Mouse (Mus musculus): Measurements from ENCODE around the gene Mtmr3.
A peak's percentile ranks its signal among the peaks of the same experiment; 100 is the strongest.

Gene Mtmr3

DNA sequence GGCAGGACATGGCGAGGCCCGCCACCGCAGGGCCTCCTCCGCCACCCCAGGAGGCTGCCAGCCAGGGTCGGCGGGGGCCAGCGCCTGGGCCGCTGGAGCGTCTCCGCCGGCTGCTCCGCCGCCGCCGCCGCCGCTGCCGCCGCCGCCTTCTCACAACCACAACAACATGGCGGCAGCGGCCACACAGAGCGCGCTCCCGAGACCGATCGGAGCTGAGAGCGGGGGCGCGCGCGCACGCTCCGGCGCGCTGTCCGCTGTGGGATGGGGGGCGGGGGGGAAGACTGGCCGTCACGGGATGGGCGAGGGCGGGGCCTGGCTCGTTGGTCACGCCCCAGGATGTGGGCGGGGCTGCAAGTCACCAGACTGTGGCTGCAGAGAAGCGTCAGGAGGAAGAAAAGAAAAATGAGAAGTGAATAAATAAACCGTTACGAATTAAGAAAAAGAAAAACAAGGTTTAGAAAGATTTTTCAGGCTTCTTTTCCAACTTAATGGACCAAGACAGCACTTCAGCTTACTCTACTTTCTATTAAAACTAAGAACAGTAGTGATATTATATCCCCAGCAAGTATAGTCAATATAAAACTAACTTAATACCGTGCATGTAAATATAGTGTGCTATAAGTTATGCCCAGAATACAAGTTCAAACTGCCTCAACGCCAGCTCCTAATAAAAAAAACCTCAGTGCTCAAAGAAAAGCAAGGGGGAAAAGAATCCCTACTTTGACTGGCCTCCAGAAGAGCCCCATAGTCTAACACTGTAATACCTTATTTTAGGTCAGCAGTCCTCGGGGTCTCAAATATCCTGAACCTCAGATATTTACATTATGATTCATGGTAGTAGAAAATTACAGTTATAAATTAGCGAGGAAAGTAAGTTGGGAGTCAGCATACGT is at the start of gene Mtmr3:
TSS of gene Mtmr3 (minus strand) at position 256 of the 893 bp plus-strand sequence.
- DNase-seq (ENCODE audit: low spot score) = peak; percentile 93

DNA sequence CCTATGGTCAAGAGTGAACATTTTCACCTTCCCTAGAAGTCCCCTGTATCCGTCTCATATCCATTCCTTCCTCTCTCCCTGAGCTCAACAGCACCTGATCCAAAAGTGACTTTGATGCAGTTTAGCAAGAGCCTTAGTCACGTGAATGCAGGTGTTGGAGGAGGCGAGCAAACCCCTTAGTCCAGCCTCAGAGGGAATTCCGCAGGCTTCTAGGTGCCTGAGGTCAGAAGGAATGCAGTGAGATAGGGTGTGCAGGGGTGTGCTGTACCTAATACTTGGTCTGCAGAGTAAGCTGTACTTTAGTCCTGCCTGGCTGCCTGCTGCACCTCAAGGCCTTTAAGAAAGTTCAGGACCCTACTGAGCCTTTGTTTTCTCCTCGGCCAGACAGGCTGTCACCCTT is 49.1 kb upstream of the Mtmr3 start:
- no peak for DNase-seq (ENCODE audit: low spot score)

DNA sequence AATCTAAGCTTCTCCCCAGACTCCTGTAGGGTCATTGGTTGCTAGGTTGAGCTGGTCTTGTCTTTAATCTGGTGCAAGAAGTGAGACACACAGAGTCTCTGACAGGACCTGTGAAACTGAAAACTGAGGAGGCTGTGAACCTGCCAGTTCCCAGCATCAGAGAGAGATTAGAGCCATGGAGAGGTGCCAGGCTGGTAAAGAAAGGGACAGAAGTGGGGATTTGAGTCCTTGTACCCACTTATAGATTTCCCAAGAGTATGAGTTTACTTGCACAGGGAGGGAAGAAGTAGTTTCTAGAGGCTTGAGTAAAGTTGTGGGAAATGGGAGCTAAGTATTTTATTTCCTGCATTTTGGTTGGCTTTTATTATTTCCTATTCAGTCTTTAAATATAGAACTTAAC is 46.5 kb upstream of the Mtmr3 start:
- no peak for DNase-seq (ENCODE audit: low spot score)

DNA sequence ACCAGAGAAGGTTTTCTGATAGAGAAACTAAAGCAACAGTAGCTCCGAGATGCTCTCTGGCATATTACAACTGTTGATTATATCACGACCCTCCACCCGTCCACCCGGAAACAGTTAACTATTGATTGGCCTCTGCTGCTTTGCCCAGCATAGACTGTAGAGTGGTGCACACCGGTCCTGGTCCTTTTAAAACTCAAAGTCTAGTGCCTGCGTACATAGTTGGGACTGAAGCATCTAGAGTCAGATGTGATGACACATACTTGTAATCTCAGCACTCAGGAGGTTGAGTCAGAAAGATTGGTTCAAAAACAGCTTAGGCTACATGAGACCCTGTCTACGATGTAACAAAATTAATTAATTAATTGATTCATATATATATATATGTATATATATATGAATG is 43.6 kb upstream of the Mtmr3 start:
- no peak for DNase-seq (ENCODE audit: low spot score)

DNA sequence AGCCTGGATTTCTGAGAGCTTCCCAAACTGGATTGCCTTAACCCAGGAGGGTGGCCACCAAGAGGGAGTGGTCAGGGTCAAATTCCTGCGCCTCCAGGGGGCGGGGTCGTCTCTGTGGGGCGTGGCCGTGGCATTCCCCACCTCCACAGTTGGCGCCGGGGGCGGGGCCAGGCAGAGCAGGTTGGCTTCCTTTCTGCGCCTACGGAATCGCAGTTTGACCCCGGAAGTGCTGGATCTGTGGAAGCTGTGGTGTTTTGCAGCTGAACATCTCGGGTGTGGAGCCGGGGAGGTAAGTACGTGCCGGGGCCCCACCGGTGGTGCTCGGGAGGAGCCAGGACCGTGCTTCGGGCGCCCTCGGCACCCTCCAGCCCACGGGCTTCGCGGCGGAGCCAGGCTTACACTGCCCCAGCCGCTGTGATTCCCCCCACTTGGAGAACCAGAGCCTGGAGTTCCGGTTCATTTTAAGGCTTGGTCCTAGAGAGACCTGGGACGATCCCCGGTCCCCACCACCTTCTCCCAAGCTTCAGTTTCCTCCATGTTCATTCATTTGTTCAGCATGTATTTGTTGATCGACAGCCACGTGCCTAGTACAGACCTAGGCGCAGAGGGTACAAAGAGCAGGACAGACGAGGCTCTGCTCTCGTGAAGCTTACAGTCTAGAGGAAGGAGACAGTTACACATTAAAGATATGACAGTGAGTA is 43.0 kb upstream of the Mtmr3 start, which contains the start of gene Ascc2:
TSS of gene Ascc2 (plus strand) at position 214 of the 701 bp plus-strand sequence.
- DNase-seq (ENCODE audit: low spot score) = peak; percentile 96

DNA sequence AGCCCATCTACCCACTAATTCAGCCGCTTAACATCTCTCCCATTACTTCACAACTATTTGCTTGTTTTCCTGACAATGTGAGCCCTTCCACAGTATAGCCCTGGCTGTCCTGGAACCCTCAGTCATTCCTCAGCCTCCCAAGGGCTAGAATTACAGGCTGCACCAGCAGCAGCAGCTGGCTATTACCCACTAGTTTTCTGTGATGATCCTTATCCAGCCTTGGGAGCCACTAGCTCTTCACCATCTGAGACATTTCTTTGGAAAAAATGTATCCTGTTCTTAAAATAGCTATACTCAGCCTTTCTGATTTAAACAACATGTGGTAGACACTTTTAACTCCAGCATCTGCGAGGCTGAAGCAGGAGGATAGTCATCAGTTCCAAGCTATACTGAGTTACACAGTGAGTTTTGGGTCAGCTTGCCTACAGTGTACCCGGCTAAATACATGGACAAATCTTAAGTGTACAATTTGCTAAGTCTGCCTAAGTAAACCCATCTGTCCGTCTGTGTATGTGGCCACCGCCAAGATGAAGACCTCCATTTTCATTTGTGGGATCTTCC is 42.2 kb upstream of the Mtmr3 start:
- no peak for DNase-seq (ENCODE audit: low spot score)

DNA sequence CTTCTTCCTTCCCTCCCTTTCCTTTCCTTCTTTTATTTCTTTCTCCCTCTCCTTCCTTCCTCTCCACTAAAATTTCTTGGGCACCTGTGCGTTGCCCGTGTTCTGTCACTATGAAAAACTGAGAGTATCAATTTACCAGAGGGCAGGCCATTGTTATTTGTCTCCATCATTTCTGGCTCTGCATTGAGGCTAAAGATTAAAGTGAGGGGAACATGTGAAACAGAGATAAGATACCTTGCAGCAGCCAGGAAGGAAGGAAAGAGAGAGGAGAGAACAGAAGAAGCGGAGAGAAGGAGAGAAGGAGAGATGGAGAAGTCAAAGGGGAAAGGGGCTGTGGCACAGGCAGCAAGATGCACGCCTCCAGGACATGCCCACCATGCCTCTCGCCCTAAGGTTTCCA is 39.7 kb upstream of the Mtmr3 start:
- DNase-seq (ENCODE audit: low spot score) = no peak

DNA sequence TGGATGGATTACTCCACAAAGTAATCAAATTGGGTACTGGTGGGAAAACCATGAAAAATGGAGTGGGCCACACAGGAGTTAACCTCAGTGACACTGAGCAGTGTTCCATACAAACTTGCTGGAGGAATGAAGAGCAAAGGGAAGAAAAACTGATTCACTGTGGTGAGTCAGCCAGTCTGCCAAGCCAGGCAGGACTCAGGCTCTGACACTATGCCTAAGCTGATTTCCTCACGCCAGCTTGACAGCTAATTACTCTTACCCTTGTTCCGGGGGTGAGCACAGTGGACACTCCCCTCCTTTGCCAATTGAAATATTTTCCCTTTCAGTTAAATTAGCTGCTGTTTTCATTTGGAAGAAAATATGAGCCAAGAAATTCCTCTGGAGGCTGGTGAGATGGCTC is 38.8 kb upstream of the Mtmr3 start:
- DNase-seq (ENCODE audit: low spot score) = no peak

DNA sequence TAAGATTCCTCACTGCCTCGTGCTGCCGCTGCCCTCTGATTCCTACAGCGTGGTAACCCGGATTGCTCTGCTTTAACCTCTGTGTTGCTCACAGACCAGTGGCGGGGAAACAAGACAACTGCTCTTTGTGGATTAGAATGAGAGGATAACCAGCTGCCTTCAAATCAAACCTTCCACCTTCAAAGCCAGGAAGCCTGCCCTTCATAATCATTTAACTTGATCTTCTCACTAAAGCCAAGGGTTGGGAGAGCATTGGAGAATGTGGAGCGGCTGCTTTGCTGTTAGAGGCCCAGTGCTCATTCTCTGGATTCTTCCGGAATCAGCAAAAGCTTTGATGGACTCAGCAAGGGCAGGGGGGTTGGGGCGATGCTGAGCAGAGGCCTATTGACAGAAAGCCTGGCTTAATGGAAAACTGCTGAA is 35.2 kb upstream of the Mtmr3 start:
- no peak for DNase-seq (ENCODE audit: low spot score)

DNA sequence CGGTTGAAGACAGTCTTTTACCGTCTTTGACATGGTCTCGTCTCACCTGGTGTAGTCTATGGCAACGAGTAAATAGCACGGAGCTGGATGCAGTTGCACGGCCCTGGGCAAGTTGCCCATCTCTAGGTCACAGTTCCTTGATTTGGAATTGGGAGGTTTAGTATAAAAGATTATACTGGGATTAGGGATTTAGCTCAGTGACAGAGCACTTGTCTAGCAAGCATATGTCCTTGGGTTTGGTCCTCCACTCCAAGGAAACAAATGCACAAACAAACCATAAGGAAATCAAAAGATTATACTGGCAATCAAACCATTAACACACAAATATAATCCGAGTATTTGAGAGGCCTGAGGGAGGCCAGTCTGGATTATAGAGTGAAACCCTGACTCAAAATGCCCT is 33.0 kb upstream of the Mtmr3 start:
- DNase-seq (ENCODE audit: low spot score) = no peak

DNA sequence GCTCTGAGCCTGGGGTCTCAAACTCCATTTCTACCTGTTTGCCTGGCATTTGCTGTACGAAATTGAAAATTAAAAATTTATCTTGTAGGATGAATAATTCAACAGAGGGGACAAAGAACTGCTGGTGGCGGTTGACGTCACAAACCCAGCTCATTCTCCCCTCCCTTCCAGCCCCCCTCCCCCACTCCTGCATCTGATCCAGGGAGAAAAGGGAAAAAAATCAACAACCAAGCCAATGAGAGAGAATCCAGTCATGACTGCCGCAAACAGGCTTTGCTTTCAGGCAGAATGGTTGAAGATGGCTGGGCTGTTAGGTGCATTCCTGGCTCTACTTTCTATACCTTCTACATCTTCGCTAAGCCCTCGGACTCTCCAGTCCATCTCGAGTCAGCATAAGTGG is 31.3 kb upstream of the Mtmr3 start:
- DNase-seq (ENCODE audit: low spot score) = no peak

DNA sequence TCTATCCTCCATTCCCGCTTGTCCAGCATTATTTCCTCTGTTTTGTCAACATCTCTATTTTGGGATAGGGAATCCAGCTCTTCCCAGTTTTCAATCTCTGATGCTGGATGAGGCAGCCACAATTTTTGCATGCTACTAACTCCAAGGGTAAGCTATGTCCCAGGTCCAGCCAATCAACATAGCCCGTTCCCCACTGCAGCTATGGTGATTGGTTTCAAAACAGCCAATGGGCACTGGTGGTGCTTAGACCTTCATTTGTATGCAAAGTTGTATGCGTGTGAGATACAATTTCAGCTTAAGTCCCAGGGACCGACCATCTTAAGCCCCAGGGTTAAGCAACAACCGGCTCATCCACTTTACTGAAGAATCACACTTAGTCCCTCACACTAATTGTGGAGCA is 28.3 kb upstream of the Mtmr3 start:
- no peak for DNase-seq (ENCODE audit: low spot score)

DNA sequence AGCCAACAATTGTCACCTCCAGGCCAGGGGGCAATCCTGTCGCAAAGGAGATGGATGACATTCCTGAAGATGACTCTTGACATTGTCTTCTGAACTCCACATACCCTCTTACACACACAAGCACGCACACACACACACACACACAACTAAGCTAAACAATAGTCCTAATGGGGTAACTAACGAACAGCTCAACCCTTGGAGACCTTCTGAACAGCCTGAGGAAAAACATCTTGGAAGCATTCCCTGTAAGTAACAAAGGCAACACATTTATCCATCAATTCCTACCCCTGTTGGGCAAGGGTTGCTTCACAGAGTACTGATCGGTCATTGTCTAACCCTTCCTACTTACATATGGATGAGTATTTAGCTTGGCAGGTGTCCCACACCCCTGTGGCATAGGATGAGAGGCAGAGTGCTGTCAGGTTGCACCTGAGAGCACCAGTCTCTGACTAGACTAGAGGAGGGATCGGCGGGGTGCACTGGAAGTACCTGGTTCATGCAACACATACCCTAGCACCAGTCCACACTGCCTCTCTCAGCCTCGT is 27.9 kb upstream of the Mtmr3 start:
- DNase-seq (ENCODE audit: low spot score) = no peak

DNA sequence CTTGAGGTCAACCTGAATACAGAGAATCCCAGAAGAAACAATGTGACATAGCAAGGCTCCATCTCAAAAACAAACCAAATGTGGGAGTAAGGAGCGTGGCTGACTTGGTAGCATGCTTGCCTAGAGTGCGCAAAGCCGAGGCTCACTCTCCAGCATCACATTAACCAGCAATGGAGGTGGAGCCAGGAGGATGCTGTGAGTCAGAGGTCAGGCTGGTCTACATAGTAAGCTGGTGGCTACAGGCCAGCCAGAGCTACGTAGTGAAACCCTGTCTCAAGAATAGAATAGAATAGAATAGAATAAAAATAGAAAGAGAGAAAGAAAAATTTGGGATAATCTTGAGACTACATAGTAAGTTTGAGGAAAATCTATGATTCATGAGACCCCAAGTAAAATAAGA is 27.2 kb upstream of the Mtmr3 start:
- DNase-seq (ENCODE audit: low spot score) = no peak

DNA sequence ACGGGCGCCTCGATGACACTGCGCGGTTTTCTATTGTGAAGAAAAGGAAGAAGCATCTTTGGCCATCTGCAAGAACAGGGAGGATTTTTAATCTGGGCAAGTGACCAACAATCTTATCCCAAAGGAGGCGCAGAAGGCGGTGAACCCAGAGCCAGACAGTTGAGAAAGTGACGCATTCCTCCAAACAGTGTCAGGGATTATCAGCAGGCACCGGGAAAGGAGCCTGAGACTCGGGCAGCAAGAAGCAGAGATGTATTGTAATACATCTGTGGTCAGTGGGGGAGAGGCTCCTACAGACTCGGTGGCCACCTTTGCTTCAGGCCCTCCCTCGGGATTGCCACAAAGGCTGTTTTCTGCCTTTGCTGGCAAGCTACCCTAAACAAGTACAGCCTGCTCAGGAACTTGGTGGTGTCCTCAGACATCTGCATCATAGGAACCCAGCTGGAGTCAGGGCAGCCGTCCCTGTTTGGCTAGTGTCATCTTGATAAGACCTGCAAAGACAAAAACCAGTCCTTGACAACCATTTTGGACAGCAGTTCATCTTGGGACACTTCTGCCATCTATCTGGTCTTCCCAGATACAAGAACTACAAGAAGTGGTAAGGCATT is 25.9 kb upstream of the Mtmr3 start:
- peak; percentile 42 for DNase-seq (ENCODE audit: low spot score)

DNA sequence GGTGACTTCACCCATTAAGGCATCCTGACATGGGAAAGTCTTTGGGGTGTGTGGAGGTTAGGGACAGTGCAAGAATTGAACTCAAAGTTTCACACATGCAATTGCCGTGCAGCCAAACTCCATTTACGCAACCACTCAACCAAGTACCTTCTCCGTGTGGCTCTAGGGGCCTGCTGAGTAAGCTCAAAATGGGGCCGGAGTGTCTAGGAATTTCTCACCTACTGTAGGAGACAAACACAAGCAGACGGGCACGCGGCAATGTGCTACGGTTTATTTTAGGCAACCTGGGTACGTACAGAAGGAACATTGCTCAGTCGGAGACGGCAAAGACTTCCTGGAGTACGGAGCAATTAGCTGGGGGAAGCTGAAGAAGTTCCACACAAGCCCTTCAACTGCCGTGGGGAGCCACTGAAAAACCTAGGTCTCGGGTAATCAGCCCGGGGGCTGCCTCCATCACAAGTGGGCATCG is 25.4 kb upstream of the Mtmr3 start, which contains the start of gene Gm11032:
TSS of gene Gm11032 (plus strand) at position 51 of the 469 bp plus-strand sequence.
- DNase-seq (ENCODE audit: low spot score) = no peak

DNA sequence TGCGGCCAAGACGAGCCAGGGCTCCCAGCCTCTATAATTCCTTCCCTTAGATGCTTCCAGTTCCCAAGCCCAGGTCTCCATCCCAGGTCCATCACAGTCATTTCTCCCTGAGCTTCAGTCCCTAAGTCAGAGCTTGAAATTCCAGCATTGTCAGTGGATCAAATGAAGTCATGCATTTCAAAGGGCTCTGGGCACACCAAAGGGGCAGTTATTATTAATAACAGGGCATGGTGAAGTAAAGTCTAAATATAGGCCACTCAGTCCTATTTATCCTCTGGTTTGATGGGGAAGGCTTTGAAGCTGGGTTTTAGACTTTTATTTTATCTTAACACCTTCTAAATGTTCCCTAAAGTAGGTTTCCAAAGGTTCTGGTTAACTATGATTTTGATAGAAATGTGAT is 17.2 kb upstream of the Mtmr3 start:
- DNase-seq (ENCODE audit: low spot score) = no peak

DNA sequence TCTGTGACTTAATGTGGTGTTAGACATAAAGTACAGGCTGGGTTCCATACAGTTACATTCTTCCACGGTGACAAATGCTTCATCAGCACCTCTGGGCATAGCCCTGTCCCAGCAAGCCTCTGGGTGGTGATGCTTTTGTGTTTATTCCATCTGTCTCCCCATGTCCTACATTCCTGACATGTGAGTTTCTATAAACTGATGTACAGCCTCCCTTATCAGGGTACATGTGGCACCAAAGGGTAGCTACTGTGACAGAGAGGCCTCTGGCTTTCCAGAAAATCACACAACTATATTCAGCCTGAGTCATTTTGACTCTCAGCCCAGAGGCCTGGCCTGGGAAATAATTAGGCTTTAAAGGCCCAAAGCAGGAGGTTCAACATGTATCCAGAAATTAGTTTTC is 11.9 kb upstream of the Mtmr3 start:
- DNase-seq (ENCODE audit: low spot score) = no peak

DNA sequence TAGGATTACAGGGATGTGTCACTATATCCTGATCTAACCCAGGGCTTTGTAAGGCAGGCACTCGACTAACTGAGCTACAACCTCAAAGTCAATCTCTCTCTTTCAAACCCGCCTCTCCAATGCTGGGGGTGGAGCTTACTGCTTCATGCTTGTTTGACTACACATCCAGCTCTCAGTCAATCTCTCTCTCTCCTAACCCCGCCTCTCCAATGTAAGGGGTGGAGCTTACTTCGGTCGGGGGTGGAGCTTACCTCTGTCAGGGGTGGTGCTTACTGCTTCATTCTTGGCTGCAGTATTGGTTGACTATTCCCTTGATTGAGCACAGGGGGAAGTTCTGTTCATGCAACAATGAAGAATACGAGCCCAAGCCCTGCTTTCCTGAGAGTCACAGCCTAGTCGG is 10.8 kb upstream of the Mtmr3 start:
- no peak for DNase-seq (ENCODE audit: low spot score)

DNA sequence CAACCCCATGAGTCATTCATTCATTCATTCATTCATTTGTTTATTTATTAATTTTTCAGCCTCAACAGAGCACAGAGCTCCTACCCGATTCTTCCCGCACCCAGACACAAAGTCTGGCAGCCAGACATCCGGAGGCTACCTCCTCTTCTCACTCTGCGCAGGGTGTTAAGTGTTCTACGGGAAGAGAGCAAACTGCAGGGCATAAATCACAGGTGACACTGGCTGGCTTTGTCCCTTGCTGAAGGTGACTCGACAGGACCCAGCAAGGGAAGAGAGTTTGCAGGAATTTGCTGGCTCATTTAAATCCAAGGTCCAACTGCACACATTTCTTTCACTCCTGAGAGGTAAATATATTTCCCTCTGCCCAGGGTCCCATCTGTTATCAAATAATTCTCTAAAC is 9.8 kb upstream of the Mtmr3 start:
- DNase-seq (ENCODE audit: low spot score) = no peak

DNA sequence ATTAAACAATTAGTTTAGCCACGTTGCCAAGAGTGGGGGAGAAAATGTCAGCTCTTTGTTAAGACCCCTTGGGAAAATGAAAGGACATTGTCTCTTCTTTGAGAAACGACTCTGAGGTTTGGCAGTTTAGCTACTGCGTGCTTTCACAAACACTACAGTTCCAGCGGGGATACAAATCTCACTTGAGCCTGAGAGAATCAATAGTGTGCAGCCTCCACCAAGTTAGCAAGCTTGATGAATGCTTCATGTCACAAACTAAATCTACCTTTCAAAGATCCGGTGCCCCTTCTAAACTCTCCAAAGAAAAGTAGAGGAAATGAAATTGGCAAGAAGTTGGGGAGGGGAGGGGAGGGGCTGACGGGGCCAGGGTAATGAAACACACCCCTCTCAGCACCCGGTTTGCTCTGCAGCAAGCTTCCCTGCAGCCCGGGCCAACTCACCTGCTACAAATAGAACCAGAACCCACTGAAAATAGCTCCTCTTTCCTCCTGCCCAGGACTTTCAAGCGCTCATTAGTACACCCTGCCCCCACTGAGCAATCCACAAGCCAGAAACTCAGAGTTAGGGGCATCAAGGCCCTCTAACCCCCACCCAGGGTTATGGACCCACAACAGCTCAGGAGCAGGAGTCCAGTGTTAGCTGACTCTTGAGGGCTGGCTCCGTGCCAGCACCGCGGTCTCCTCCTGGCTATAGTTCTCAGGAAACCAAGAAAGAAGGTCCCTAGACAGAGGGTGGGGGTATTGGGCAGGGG is 8.2 kb upstream of the Mtmr3 start:
- no peak for DNase-seq (ENCODE audit: low spot score)

All from ovary, postnatal 14 days (tissue).